Mouse (Mus musculus) inflammation-experienced regulatory T-cells (primary cell): Measurements from ENCODE around the gene Sesn2. TPM values are rescaled to one million over a fixed set of nuclear protein-coding genes. Genes with fewer than 3 reads are reported as not detected.

ENCODE experiments used
- polyA plus RNA-seq, 2 experiments: library from polyadenylated mRNA; unstranded; fragments of 100-300 nt; shearing (Covaris generic); gene quantifications; one replicate each; pipeline ENCODE4 v1.2.1; 2017

Sesn2 gene
- 10 to 100 TPM in 1 of 2 experiments, 1 to 10 TPM in 1; 9.6 to 12.1 TPM for polyA plus RNA-seq

GRCm38 (mm10) chr4:132510352-132510798 lies at the start of gene Sesn2:
Gene Sesn2, minus strand, starts transcription at chr4:132510501.

GRCm38 (mm10) chr4:132535406-132536121 lies 25.3 kb upstream of the Sesn2 start, which contains the start of gene Dnajc8:
Gene Dnajc8, plus strand, starts transcription at chr4:132535550.

DNA sequence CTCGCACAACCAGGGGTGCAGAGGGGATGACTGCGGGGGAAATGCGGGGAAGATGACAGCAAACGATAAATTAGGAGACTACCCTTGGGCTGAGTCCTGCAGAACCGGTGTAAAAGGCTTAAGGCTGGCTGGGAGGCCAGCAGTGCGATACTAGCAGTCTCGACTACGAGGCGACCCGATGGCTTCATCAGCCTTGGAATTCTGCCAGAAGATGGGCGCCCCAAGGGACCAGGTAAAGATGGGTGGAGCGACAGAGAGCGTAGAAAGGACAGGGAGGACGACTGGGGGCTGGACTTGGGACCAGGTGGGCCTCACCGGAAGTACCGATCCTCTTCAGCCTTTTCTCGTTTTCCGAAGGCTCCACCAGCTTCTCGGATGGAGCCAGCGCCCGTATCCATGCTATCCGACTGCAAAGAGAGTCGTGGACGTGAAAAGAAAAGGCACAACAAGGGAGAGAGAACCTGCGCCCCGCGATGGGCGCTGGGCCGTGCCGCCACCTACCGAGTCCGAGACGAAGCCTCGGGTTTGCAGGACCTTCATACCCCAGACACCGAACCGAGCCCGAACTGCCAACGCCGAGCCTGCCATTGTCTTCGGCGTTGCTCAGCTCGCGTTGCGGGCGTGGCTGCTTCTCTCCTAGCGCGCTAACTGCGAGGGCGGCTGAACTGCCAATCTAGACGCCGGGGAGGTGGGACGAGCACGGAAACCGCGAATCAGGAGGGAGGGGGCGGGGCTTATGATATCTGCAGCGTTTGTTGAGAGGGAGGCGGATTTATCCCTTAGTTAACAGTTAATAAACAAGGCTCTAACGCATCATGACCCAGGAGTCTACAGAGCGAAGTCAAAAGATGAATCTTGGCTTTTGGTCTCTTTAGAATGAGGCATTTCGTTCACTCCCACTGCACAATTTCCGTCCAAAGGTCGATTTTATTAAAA lies 22.9 kb upstream of the Sesn2 start, which contains the start of gene Atpif1:
Gene Atpif1 (minus strand): TSS at position 679 of the 936 bp plus-strand sequence.

DNA sequence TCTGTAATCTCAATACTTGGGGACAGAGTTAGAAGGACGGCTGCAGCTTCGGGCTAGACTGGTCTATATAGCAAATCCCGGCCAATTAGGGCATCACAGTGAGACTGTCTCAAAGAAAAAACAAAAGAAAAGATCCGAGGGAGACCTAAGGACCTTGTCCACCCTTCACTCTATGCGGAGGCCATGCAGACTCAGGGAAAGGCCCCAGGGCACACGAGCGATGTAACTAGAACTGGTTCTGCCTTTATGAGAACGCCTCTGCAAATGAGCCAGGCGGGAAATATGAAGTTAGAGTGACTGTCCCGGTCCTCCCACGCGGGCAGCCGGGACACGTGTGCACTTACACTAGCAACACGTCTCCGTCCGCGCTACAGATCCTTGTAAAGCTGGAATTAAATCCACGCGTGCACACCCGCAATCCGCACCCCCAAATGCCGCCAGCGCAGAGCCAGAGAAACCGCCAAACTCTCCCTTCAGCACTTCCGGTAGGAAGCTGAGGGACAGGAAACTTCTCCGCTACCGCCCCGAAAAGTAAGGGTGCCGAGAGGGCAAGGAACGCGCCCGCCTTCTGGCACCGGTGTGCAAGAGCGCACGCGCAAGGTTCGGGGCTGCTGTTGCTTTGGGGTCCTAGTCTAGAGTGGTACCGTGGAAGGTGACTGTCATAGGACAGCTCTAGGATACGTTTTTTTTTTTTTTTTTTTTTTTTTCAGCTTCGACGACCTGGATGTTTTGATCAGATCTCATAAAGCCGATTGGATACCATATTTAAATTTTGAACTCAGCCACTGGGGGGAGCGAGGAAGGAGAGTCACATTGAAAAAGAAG lies 46.7 kb downstream of the Sesn2 start, which contains the start of gene Med18:
Gene Med18 (minus strand): TSS at position 492 of the 825 bp plus-strand sequence.

Other genes starting within 250 kb of the Sesn2 start
- gene Gmeb1, start 248.9 kb downstream of the Sesn2 start, polyA plus RNA-seq: 1 to 10 TPM; 3.8 to 6.1 TPM
- 10 to 100 TPM; 76.6 to 85.5 TPM for gene Taf12, start 236.1 kb downstream of the Sesn2 start, polyA plus RNA-seq
- gene Rab42, start 207.1 kb downstream of the Sesn2 start, polyA plus RNA-seq: 1 to 10 TPM in 1 of 2 experiments, not detected in 1; 1.1 TPM
- gene Trnau1ap, start 181.0 kb downstream of the Sesn2 start, polyA plus RNA-seq: 10 to 100 TPM; 75.1 to 91.8 TPM
- gene Rcc1, start 156.9 kb downstream of the Sesn2 start, polyA plus RNA-seq: 10 to 100 TPM; 21.3 to 29.5 TPM
- gene Phactr4, start 88.0 kb downstream of the Sesn2 start, polyA plus RNA-seq: 1 to 10 TPM; 4.2 to 4.3 TPM
- 10 to 100 TPM; 21.4 to 23.6 TPM for gene Med18, start 46.6 kb downstream of the Sesn2 start, polyA plus RNA-seq
- gene Atpif1, start 23.2 kb upstream of the Sesn2 start, polyA plus RNA-seq: 100 to 1,000 TPM in 1 of 2 experiments, 10 to 100 TPM in 1; 99.0 to 203 TPM
- gene Dnajc8, start 25.0 kb upstream of the Sesn2 start, polyA plus RNA-seq: 100 to 1,000 TPM; 216 to 225 TPM
- 1 to 10 TPM in 1 of 2 experiments, under 1 TPM in 1; 0.53 to 1.1 TPM for gene Ptafr, start 53.6 kb upstream of the Sesn2 start, polyA plus RNA-seq
- 10 to 100 TPM; 13.8 to 36.6 TPM for gene Eya3, start 128.5 kb upstream of the Sesn2 start, polyA plus RNA-seq
- gene Xkr8, start 222.0 kb upstream of the Sesn2 start, polyA plus RNA-seq: 1 to 10 TPM; 3.8 to 9.3 TPM
- gene Smpdl3b, start 246.8 kb upstream of the Sesn2 start, polyA plus RNA-seq: 1 to 10 TPM; 2.6 to 3.7 TPM